Mouse (Mus musculus) cerebellum, postnatal 10 days (tissue): ENCODE measurements around the gene Otol1.

ENCODE experiments used
- DNase-seq, 2 experiments: peaks; one replicate each; pipeline ENCODE4 v3.0.0; 2021; ENCODE audit warnings: mixed read lengths in 2 of 2

The Otol1 gene

GRCm38 (mm10) chr3:70007313-70007712 is at the start of gene Otol1:
Otol1 (plus strand) TSS chr3:70007613.
- no peak for DNase-seq

GRCm38 (mm10) chr3:69962187-69962586 is 45.2 kb upstream of the Otol1 start:
- DNase-seq: peak; percentile 53

GRCm38 (mm10) chr3:69971482-69972097 is 35.8 kb upstream of the Otol1 start:
- DNase-seq: peak in 1 of 2 experiments; percentile 9

GRCm38 (mm10) chr3:69978092-69978491 is 29.3 kb upstream of the Otol1 start:
- no peak for DNase-seq

GRCm38 (mm10) chr3:69993806-69994205 is 13.6 kb upstream of the Otol1 start:
- no peak for DNase-seq

GRCm38 (mm10) chr3:70001540-70001939 is 5.9 kb upstream of the Otol1 start:
- peak in 1 of 2 experiments; percentile 13 for DNase-seq

- peak in 1 of 2 experiments; percentile 11 for DNase-seq
Observed at GRCm38 (mm10) chr3:70003126-70003764, 4.2 kb upstream of the Otol1 start.

- peak; percentile 27 to 45 for DNase-seq
Observed at GRCm38 (mm10) chr3:70003955-70004354, 3.5 kb upstream of the Otol1 start.

- DNase-seq: no peak
Observed at GRCm38 (mm10) chr3:70004379-70004778, 3.0 kb upstream of the Otol1 start.

GRCm38 (mm10) chr3:70012641-70013040 is 5.2 kb downstream of the Otol1 start:
- no peak for DNase-seq

GRCm38 (mm10) chr3:70026605-70027004 is 19.2 kb downstream of the Otol1 start:
- no peak for DNase-seq

GRCm38 (mm10) chr3:70029260-70029659 is 21.8 kb downstream of the Otol1 start:
- no peak for DNase-seq

GRCm38 (mm10) chr3:70035593-70035992 is 28.2 kb downstream of the Otol1 start:
- peak; percentile 72 to 76 for DNase-seq
